Mouse (Mus musculus): Measurements from ENCODE around the gene 1700013G24Rik.

The 1700013G24Rik gene

GRCm38 (mm10) chr4:137497892-137498722 is 45.0 kb downstream of the 1700013G24Rik start:
- DNase-seq, result peak; percentile 31

- DNase-seq, result no peak
These were observed 45.9 kb downstream of the 1700013G24Rik start for GRCm38 (mm10) chr4:137498882-137499583.

- DNase-seq, result no peak
These were observed 47.1 kb downstream of the 1700013G24Rik start for GRCm38 (mm10) chr4:137500149-137500548.

GRCm38 (mm10) chr4:137500953-137501352 is 47.9 kb downstream of the 1700013G24Rik start:
- no peak for DNase-seq

GRCm38 (mm10) chr4:137502183-137502582 is 49.1 kb downstream of the 1700013G24Rik start:
- no peak for DNase-seq

- DNase-seq, result no peak
These were observed 49.7 kb downstream of the 1700013G24Rik start for GRCm38 (mm10) chr4:137502801-137503200.

GRCm38 (mm10) chr4:137503509-137503971 is 50.5 kb downstream of the 1700013G24Rik start:
- DNase-seq, result no peak
